In genomic region chr9:23150338-23150737, GRCm38 (mm10) we compare ENCODE assay signal across 25 mouse cellular contexts.
DNase-seq lines count a peak whose midpoint lies in the region; ATAC-seq and TF ChIP-seq lines count a peak whose summit lies in the region.
"Had no signal": no experiment of that assay in that cellular context is flagged by ENCODE, and none has a peak within 500 bp of the region (broad histone marks: within the 10 kb centered on the region; RNA-seq: fewer than 3 reads in every experiment).

No protein-coding gene starts in this region.

- DNase-seq in intestine, embryonic 14.5 days (ENCODE audit: low spot score) = peak; percentile 41
- DNase-seq in kidney, postnatal 0 days (ENCODE audit: low spot score) = no peak
- no peak for DNase-seq in kidney, postnatal 36 days
- DNase-seq: adrenal gland, adult 2 months; adrenal gland, postnatal 10 days; adrenal gland, postnatal 25 days; B cell, adult 2 months; cerebellum, adult 11 months; cerebellum, adult 18-20 months; cerebellum, adult 8-10 months; cerebellum, adult 9-11 months; cerebellum, postnatal 14 days; cerebellum, postnatal 36 days; embryo, embryonic 11 days had no signal

- no peaks in the 10 kb centered on the region for H3K27me3 ChIP-seq in intestine, embryonic 14.5 days (replicated peaks; ENCODE audit: control insufficient read depth, insufficient read depth, low read length)
- no peaks in the 10 kb centered on the region for H3K27me3 ChIP-seq in intestine, postnatal 0 days (replicated peaks; ENCODE audit: control insufficient read depth, insufficient read depth, low read length)
- H3K27me3 ChIP-seq in kidney, postnatal 0 days (ENCODE audit: insufficient read depth, low read length) = no peaks in the 10 kb centered on the region
- H3K27me3 ChIP-seq in intestine, embryonic 16.5 days (replicated peaks; ENCODE audit: control insufficient read depth, insufficient read depth, low read length) = no peaks in the 10 kb centered on the region
- H3K27me3 ChIP-seq: CH12.LX; embryonic facial prominence, embryonic 13.5 days; embryonic facial prominence, embryonic 15.5 days; forebrain, embryonic 13.5 days; forebrain, embryonic 15.5 days; Patski had no signal

- H3K4me3 ChIP-seq in intestine, embryonic 14.5 days (ENCODE audit: low read depth, low read length) = no peak overlapping the region
- H3K4me3 ChIP-seq in intestine, postnatal 0 days (ENCODE audit: low read depth, low read length) = no peak overlapping the region
- no peak overlapping the region for H3K4me3 ChIP-seq in kidney, postnatal 0 days (replicated peaks; ENCODE audit: low read depth, low read length)
- no peak overlapping the region for H3K4me3 ChIP-seq in intestine, embryonic 16.5 days (ENCODE audit: low read length)
- H3K4me3 ChIP-seq: embryonic facial prominence, embryonic 13.5 days; embryonic facial prominence, embryonic 15.5 days; forebrain, embryonic 13.5 days; forebrain, embryonic 15.5 days had no signal

- H3K9ac ChIP-seq in intestine, embryonic 14.5 days (ENCODE audit: low read length) = no peak overlapping the region
- no peak overlapping the region for H3K9ac ChIP-seq in intestine, postnatal 0 days (ENCODE audit: low read depth, low read length)
- no peak overlapping the region for H3K9ac ChIP-seq in kidney, postnatal 0 days (ENCODE audit: low read depth, low read length)
- no peak overlapping the region for H3K9ac ChIP-seq in intestine, embryonic 16.5 days (ENCODE audit: low read depth, low read length)
- H3K9ac ChIP-seq: embryonic facial prominence, embryonic 13.5 days; embryonic facial prominence, embryonic 15.5 days; forebrain, embryonic 13.5 days; forebrain, embryonic 15.5 days had no signal

- H3K27ac ChIP-seq in intestine, embryonic 14.5 days (ENCODE audit: low read depth) = no peak overlapping the region
- no peak overlapping the region for H3K27ac ChIP-seq in intestine, postnatal 0 days (ENCODE audit: low read depth, low read length)
- H3K27ac ChIP-seq in kidney, postnatal 0 days = no peak overlapping the region
- no peak overlapping the region for H3K27ac ChIP-seq in intestine, embryonic 16.5 days (ENCODE audit: low read length)
- H3K27ac ChIP-seq: embryonic facial prominence, embryonic 13.5 days; embryonic facial prominence, embryonic 15.5 days; forebrain, embryonic 13.5 days; forebrain, embryonic 15.5 days had no signal

- no peaks in the 10 kb centered on the region for H3K4me1 ChIP-seq in intestine, embryonic 14.5 days (replicated peaks; ENCODE audit: control insufficient read depth, insufficient read depth, low read length)
- H3K4me1 ChIP-seq in intestine, postnatal 0 days (replicated peaks; ENCODE audit: control insufficient read depth, insufficient read depth, low read length) = no peaks in the 10 kb centered on the region; the same call in 1 of the 2 replicates
- H3K4me1 ChIP-seq in kidney, postnatal 0 days (replicated peaks; ENCODE audit: insufficient read depth, low read length) = no peaks in the 10 kb centered on the region
- H3K4me1 ChIP-seq in intestine, embryonic 16.5 days (ENCODE audit: control insufficient read depth, insufficient read depth, low read length) = 0 out of 2 replicates have a peak, but pooled peaks cover 6% of the 10 kb centered on the region
- H3K4me1 ChIP-seq: embryonic facial prominence, embryonic 15.5 days; forebrain, embryonic 13.5 days; forebrain, embryonic 15.5 days had no signal

- no peaks in the 10 kb centered on the region for H3K36me3 ChIP-seq in intestine, embryonic 14.5 days (ENCODE audit: control insufficient read depth, insufficient read depth, low read length)
- H3K36me3 ChIP-seq in intestine, postnatal 0 days (ENCODE audit: control insufficient read depth, insufficient read depth) = no peaks in the 10 kb centered on the region
- no peaks in the 10 kb centered on the region for H3K36me3 ChIP-seq in kidney, postnatal 0 days (ENCODE audit: insufficient read depth, low read length)
- H3K36me3 ChIP-seq in intestine, embryonic 16.5 days (ENCODE audit: control insufficient read depth, insufficient read depth, low read length) = no peaks in the 10 kb centered on the region
- H3K36me3 ChIP-seq: embryonic facial prominence, embryonic 13.5 days; embryonic facial prominence, embryonic 15.5 days; forebrain, embryonic 15.5 days; G1E had no signal

- H3K9me3 ChIP-seq in intestine, embryonic 14.5 days (ENCODE audit: control insufficient read depth, low read length) = no peaks in the 10 kb centered on the region
- no peaks in the 10 kb centered on the region for H3K9me3 ChIP-seq in intestine, postnatal 0 days (ENCODE audit: control insufficient read depth)
- no peaks in the 10 kb centered on the region for H3K9me3 ChIP-seq in kidney, postnatal 0 days (replicated peaks; ENCODE audit: low read length)
- no peaks in the 10 kb centered on the region for H3K9me3 ChIP-seq in intestine, embryonic 16.5 days (ENCODE audit: control insufficient read depth, low read length)
- H3K9me3 ChIP-seq: embryonic facial prominence, embryonic 13.5 days; embryonic facial prominence, embryonic 15.5 days; forebrain, embryonic 13.5 days; forebrain, embryonic 15.5 days; G1E had no signal

- no peak for ATAC-seq in intestine, embryonic 14.5 days (replicated peaks; ENCODE audit: low FRiP score, low TSS enrichment, low read depth)
- ATAC-seq in intestine, postnatal 0 days = no peak
- 0 out of 2 replicates have a peak, but pooled peaks have one; percentile 17 for ATAC-seq in kidney, postnatal 0 days (replicated peaks; ENCODE audit: low FRiP score, low read depth)
- peak; percentile 67 for ATAC-seq in intestine, embryonic 16.5 days
- ATAC-seq in activated CD4-positive, CD25-positive, alpha-beta regulatory T cell, adult 4 months = no peak
- ATAC-seq: CD4-positive, CD25-positive, alpha-beta regulatory T cell, adult 4 months; forebrain, embryonic 13.5 days; forebrain, embryonic 15.5 days; Patski had no signal

- TF ChIP-seq CTCF in intestine, postnatal 0 days (IDR thresholded peaks at IDR 0.05; ENCODE audit: low read depth) = no peak
- no peak for TF ChIP-seq CTCF in kidney, postnatal 0 days (IDR thresholded peaks at IDR 0.05; ENCODE audit: low read depth)

- WGBS in intestine, embryonic 14.5 days = 84% methylated on average over 6 of the region's 6 CpGs
- 51% methylated on average over 6 of the region's 6 CpGs for WGBS in intestine, postnatal 0 days
- 86% methylated on average over 6 of the region's 6 CpGs for WGBS in kidney, postnatal 0 days
- 69% methylated on average over 6 of the region's 6 CpGs for WGBS in intestine, embryonic 16.5 days

- no peak overlapping the region for H3K4me2 ChIP-seq in intestine, embryonic 14.5 days (ENCODE audit: low read length)
- no peak overlapping the region for H3K4me2 ChIP-seq in intestine, postnatal 0 days (replicated peaks; ENCODE audit: low read depth)
- no peak overlapping the region for H3K4me2 ChIP-seq in kidney, postnatal 0 days (ENCODE audit: low read length)
- no peak overlapping the region for H3K4me2 ChIP-seq in intestine, embryonic 16.5 days (ENCODE audit: low read depth, low read length)
- H3K4me2 ChIP-seq: embryonic facial prominence, embryonic 13.5 days; embryonic facial prominence, embryonic 15.5 days; forebrain, embryonic 13.5 days; forebrain, embryonic 15.5 days had no signal

Comparison
In these comparisons a context has a peak if more than half of its experiments do, and no peak if none do; other contexts are left out.
1. ATAC-seq: peak in kidney, postnatal 0 days (single experiment) and intestine, embryonic 16.5 days (single experiment); none in intestine, embryonic 14.5 days (single experiment), intestine, postnatal 0 days (single experiment) and activated CD4-positive, CD25-positive, alpha-beta regulatory T cell, adult 4 months (single experiment).